Mouse (Mus musculus): ENCODE data around the gene Vmp1. TPM values are rescaled to one million over a fixed set of nuclear protein-coding genes. Genes with fewer than 3 reads are reported as not detected.
A peak's percentile ranks its signal among the peaks of the same experiment; 100 is the strongest.

The Vmp1 gene
- polyA plus RNA-seq, 1 experiment from 2014 or later, result 387 TPM

- no peaks in the 10 kb centered on the region for H3K27me3 ChIP-seq (replicated peaks; ENCODE audit: control insufficient read depth, insufficient read depth, low read length)
- peak overlapping the region; percentile 23; the same call in 1 of the 2 replicates for H3K9ac ChIP-seq (ENCODE audit: low read depth, low read length)
- no peak overlapping the region for H3K4me3 ChIP-seq (ENCODE audit: low read depth, low read length)
- 8% methylated on average over 11 of the region's 11 CpGs for WGBS
- no peaks in the 10 kb centered on the region for H3K9me3 ChIP-seq (ENCODE audit: control insufficient read depth)
- peak; percentile 26 for ATAC-seq
- H3K27ac ChIP-seq (ENCODE audit: low read depth, low read length), result peak overlapping the region; percentile 96
- peaks cover 7% of the 10 kb centered on the region; the same call in 1 of the 2 replicates for H3K4me1 ChIP-seq (replicated peaks; ENCODE audit: control insufficient read depth, insufficient read depth, low read length)
- no peak for TF ChIP-seq CTCF (IDR thresholded peaks at IDR 0.05; ENCODE audit: low read depth)
- no peaks in the 10 kb centered on the region for H3K36me3 ChIP-seq (ENCODE audit: control insufficient read depth, insufficient read depth)
- peak overlapping the region; percentile 40 for H3K4me2 ChIP-seq (replicated peaks; ENCODE audit: low read depth)
These were observed 102.3 kb downstream of the Vmp1 start for GRCm38 (mm10) chr11:86581250-86581753.

- H3K9me3 ChIP-seq (ENCODE audit: control insufficient read depth), result no peaks in the 10 kb centered on the region
- peak overlapping the region; percentile 96 for H3K27ac ChIP-seq (ENCODE audit: low read depth, low read length)
- peaks cover 7% of the 10 kb centered on the region; the same call in 1 of the 2 replicates for H3K4me1 ChIP-seq (replicated peaks; ENCODE audit: control insufficient read depth, insufficient read depth, low read length)
- peak; percentile 87 for ATAC-seq
- peak overlapping the region; percentile 40 for H3K4me2 ChIP-seq (replicated peaks; ENCODE audit: low read depth)
- peak overlapping the region; percentile 45 for H3K9ac ChIP-seq (ENCODE audit: low read depth, low read length)
- no peaks in the 10 kb centered on the region for H3K36me3 ChIP-seq (ENCODE audit: control insufficient read depth, insufficient read depth)
- no peak for TF ChIP-seq CTCF (IDR thresholded peaks at IDR 0.05; ENCODE audit: low read depth)
- WGBS, result 39% methylated on average over 9 of the region's 9 CpGs
- H3K4me3 ChIP-seq (ENCODE audit: low read depth, low read length), result no peak overlapping the region
- no peaks in the 10 kb centered on the region for H3K27me3 ChIP-seq (replicated peaks; ENCODE audit: control insufficient read depth, insufficient read depth, low read length)
These were observed 103.1 kb downstream of the Vmp1 start for GRCm38 (mm10) chr11:86580319-86581113.

- peak overlapping the region; percentile 45 for H3K9ac ChIP-seq (ENCODE audit: low read depth, low read length)
- ATAC-seq, result peak; percentile 48
- no peaks in the 10 kb centered on the region for H3K27me3 ChIP-seq (replicated peaks; ENCODE audit: control insufficient read depth, insufficient read depth, low read length)
- H3K9me3 ChIP-seq (ENCODE audit: control insufficient read depth), result no peaks in the 10 kb centered on the region
- H3K4me2 ChIP-seq (replicated peaks; ENCODE audit: low read depth), result peak overlapping the region; percentile 35
- H3K27ac ChIP-seq (ENCODE audit: low read depth, low read length), result peak overlapping the region; percentile 96
- peaks cover 7% of the 10 kb centered on the region; the same call in 1 of the 2 replicates for H3K4me1 ChIP-seq (replicated peaks; ENCODE audit: control insufficient read depth, insufficient read depth, low read length)
- H3K4me3 ChIP-seq (ENCODE audit: low read depth, low read length), result no peak overlapping the region
- 32% methylated on average over 10 of the region's 10 CpGs for WGBS
- no peaks in the 10 kb centered on the region for H3K36me3 ChIP-seq (ENCODE audit: control insufficient read depth, insufficient read depth)
- TF ChIP-seq CTCF (IDR thresholded peaks at IDR 0.05; ENCODE audit: low read depth), result no peak
These were observed 103.8 kb downstream of the Vmp1 start for GRCm38 (mm10) chr11:86579731-86580318.

GRCm38 (mm10) chr11:86578809-86579730 is 104.6 kb downstream of the Vmp1 start:
- Histone ChIP-seq H3K27ac (ENCODE audit: low read depth, low read length) (peak overlapping the region; percentile 96), H3K4me1 (replicated peaks; ENCODE audit: control insufficient read depth, insufficient read depth, low read length) (peaks cover 7% of the 10 kb centered on the region; the same call in 1 of the 2 replicates), H3K36me3 (ENCODE audit: control insufficient read depth, insufficient read depth) (no peaks in the 10 kb centered on the region), H3K9me3 (ENCODE audit: control insufficient read depth) (no peaks in the 10 kb centered on the region), H3K4me3 (ENCODE audit: low read depth, low read length) (no peak overlapping the region), H3K9ac (ENCODE audit: low read depth, low read length) (peak overlapping the region; percentile 45; the same call in 1 of the 2 replicates), H3K4me2 (replicated peaks; ENCODE audit: low read depth) (peak overlapping the region; percentile 35), H3K27me3 (replicated peaks; ENCODE audit: control insufficient read depth, insufficient read depth, low read length) (no peaks in the 10 kb centered on the region)
- ATAC-seq, result peak; percentile 55
- WGBS, result 26% methylated on average over 25 of the region's 25 CpGs
- no peak for TF ChIP-seq CTCF (IDR thresholded peaks at IDR 0.05; ENCODE audit: low read depth)

- H3K4me1 ChIP-seq (replicated peaks; ENCODE audit: control insufficient read depth, insufficient read depth, low read length), result peaks cover 7% of the 10 kb centered on the region; the same call in 1 of the 2 replicates
- ATAC-seq, result no peak
- peak overlapping the region; percentile 35 for H3K4me2 ChIP-seq (replicated peaks; ENCODE audit: low read depth)
- no peak for TF ChIP-seq CTCF (IDR thresholded peaks at IDR 0.05; ENCODE audit: low read depth)
- H3K36me3 ChIP-seq (ENCODE audit: control insufficient read depth, insufficient read depth), result no peaks in the 10 kb centered on the region
- H3K4me3 ChIP-seq (ENCODE audit: low read depth, low read length), result no peak overlapping the region
- no peaks in the 10 kb centered on the region for H3K9me3 ChIP-seq (ENCODE audit: control insufficient read depth)
- WGBS, result 39% methylated on average over 6 of the region's 6 CpGs
- peak overlapping the region; percentile 96 for H3K27ac ChIP-seq (ENCODE audit: low read depth, low read length)
- no peaks in the 10 kb centered on the region for H3K27me3 ChIP-seq (replicated peaks; ENCODE audit: control insufficient read depth, insufficient read depth, low read length)
- H3K9ac ChIP-seq (ENCODE audit: low read depth, low read length), result peak overlapping the region; percentile 13; the same call in 1 of the 2 replicates
These were observed 105.4 kb downstream of the Vmp1 start for GRCm38 (mm10) chr11:86578106-86578808.
